Mouse (Mus musculus): ENCODE results near the gene Gata2. TPM values are rescaled to one million over a fixed set of nuclear protein-coding genes. Genes with fewer than 3 reads are reported as not detected.

The Gata2 gene
- polyA plus RNA-seq, 1 experiment from 2014 or later = 3.4 TPM

DNA sequence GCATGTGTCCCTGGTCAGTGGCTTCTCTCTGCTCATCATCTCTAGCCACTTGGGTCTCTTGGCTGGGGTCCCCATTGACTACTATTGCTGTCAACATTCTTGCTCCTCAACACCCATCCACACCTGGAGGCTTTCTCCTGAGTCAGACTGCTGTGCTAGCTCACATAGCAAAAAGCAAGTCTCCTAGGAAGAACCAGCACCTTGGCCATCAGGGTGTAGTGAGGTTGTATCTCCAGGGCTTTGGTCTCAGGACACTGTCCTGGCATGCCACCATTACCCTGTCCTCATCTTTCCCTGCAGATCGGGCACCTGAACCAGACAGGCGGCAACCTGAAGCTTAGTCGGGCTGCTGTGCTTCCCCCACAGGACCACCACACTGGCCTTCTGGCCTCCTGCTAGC is 14.6 kb downstream of the Gata2 start:
- Histone ChIP-seq H3K27me3 (ENCODE audit: control insufficient read depth, insufficient read depth, low read length) (peaks cover 11% of the 10 kb centered on the region; the same call in 1 of the 2 replicates), H3K9ac (ENCODE audit: low read length) (no peak overlapping the region), H3K4me2 (replicated peaks; ENCODE audit: low read depth) (no peak overlapping the region), H3K4me1 (replicated peaks; ENCODE audit: control insufficient read depth, insufficient read depth) (no peaks in the 10 kb centered on the region), H3K9me3 (ENCODE audit: control insufficient read depth, low read length) (no peaks in the 10 kb centered on the region), H3K27ac (replicated peaks) (no peak overlapping the region), H3K4me3 (ENCODE audit: low read depth, low read length) (no peak overlapping the region), H3K36me3 (ENCODE audit: control insufficient read depth, insufficient read depth, low read length) (no peaks in the 10 kb centered on the region)
- DNase-seq (ENCODE audit: low spot score) (no peak), ATAC-seq (ENCODE audit: low FRiP score, low TSS enrichment) (no peak)
- 88% methylated on average over 3 of the region's 3 CpGs for WGBS
- TF ChIP-seq CTCF (IDR thresholded peaks at IDR 0.05; ENCODE audit: low read depth) = no peak
- TF ChIP-seq EP300 (optimal IDR thresholded peaks at IDR 0.05) = no peak

DNA sequence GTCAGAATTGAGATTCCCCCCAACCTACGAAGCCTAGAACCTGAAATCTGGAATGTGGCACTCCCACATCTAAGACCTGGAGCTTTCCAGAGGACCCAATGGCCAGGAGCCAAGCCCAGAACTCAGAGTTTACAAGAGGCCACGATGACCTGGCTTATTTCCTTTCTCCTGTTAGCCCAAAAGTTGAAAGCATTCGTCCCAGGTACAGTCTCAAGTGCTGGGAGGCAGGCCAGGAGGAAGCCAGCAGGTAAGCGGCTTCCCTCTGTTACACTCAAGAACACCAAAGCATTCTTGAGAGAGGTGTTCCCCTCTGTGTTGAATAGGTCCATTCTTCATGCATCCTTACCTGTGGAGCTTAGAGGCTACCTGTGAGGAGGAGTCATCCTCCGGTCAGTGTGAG is 15.8 kb downstream of the Gata2 start:
- no peak for TF ChIP-seq CTCF (IDR thresholded peaks at IDR 0.05; ENCODE audit: low read depth)
- no peak for TF ChIP-seq EP300 (optimal IDR thresholded peaks at IDR 0.05)
- H3K36me3 ChIP-seq (ENCODE audit: control insufficient read depth, insufficient read depth, low read length) = no peaks in the 10 kb centered on the region
- no peak overlapping the region for H3K9ac ChIP-seq (ENCODE audit: low read length)
- peaks cover 5% of the 10 kb centered on the region; the same call in 1 of the 2 replicates for H3K27me3 ChIP-seq (ENCODE audit: control insufficient read depth, insufficient read depth, low read length)
- DNase-seq (ENCODE audit: low spot score) (no peak), ATAC-seq (ENCODE audit: low FRiP score, low TSS enrichment) (no peak)
- no peak overlapping the region for H3K27ac ChIP-seq (replicated peaks)
- WGBS = 73% methylated on average over 5 of the region's 5 CpGs
- H3K4me1 ChIP-seq (replicated peaks; ENCODE audit: control insufficient read depth, insufficient read depth) = no peaks in the 10 kb centered on the region
- no peak overlapping the region for H3K4me2 ChIP-seq (replicated peaks; ENCODE audit: low read depth)
- H3K4me3 ChIP-seq (ENCODE audit: low read depth, low read length) = no peak overlapping the region
- H3K9me3 ChIP-seq (ENCODE audit: control insufficient read depth, low read length) = no peaks in the 10 kb centered on the region

DNA sequence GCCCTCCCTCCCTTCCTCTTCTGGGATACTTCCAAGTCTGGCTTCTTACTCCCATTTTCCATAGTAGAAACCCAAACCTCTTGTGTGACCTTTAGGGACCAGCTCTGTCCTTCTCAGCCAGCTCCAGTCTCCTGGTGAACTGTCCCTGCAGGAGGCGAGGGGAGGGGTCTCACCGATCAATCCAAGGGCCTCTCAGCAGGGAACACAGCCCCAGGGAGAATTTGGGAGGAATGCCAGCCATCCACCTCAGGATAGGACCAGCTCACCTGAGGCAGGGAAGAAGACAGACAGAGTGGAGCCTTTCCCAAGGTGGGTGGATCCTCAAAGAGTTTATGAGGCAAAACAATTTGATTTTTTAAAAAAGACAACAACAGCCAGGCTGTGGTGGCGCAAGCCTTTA is 16.5 kb downstream of the Gata2 start:
- no peak overlapping the region for H3K4me2 ChIP-seq (replicated peaks; ENCODE audit: low read depth)
- TF ChIP-seq CTCF (IDR thresholded peaks at IDR 0.05; ENCODE audit: low read depth) = no peak
- TF ChIP-seq EP300 (optimal IDR thresholded peaks at IDR 0.05) = no peak
- WGBS = 62% methylated on average over 3 of the region's 3 CpGs

DNA sequence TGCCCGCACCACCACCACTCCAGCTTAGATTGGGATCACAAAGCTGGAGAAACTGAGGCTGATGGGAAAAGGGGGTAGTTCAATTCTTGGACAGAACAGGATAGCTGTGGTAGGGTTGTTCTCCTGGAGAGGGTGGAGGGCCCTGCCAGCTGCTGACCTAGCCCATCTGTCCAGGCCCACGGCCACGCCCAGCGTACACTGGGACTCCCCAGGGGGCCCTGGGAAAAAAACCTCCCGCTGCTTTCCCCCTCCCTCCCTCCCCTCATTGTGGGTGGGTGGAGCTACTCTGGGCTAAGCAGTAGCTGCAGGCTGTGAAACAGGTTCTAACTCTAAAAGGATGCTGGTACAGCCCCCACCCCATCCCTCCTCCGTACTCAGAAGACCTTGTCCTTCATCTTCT is 22.1 kb downstream of the Gata2 start:
- no peak overlapping the region for H3K4me3 ChIP-seq (ENCODE audit: low read depth, low read length)
- H3K4me1 ChIP-seq (replicated peaks; ENCODE audit: control insufficient read depth, insufficient read depth) = no peaks in the 10 kb centered on the region
- H3K4me2 ChIP-seq (replicated peaks; ENCODE audit: low read depth) = no peak overlapping the region
- no peaks in the 10 kb centered on the region for H3K36me3 ChIP-seq (ENCODE audit: control insufficient read depth, insufficient read depth, low read length)
- no peaks in the 10 kb centered on the region for H3K9me3 ChIP-seq (ENCODE audit: control insufficient read depth, low read length)
- WGBS = 30% methylated on average over 6 of the region's 6 CpGs
- H3K27me3 ChIP-seq (ENCODE audit: control insufficient read depth, insufficient read depth, low read length) = no peaks in the 10 kb centered on the region
- H3K27ac ChIP-seq (replicated peaks) = no peak overlapping the region
- DNase-seq (ENCODE audit: low spot score) (no peak), ATAC-seq (ENCODE audit: low FRiP score, low TSS enrichment) (no peak)
- H3K9ac ChIP-seq (ENCODE audit: low read length) = no peak overlapping the region
- no peak for TF ChIP-seq CTCF (IDR thresholded peaks at IDR 0.05; ENCODE audit: low read depth)
- no peak for TF ChIP-seq EP300 (optimal IDR thresholded peaks at IDR 0.05)

More for the DNA sequence above, 16.5 kb downstream of the Gata2 start:
- Histone ChIP-seq H3K9ac (ENCODE audit: low read length) (no peak overlapping the region), H3K9me3 (ENCODE audit: control insufficient read depth, low read length) (no peaks in the 10 kb centered on the region), H3K36me3 (ENCODE audit: control insufficient read depth, insufficient read depth, low read length) (no peaks in the 10 kb centered on the region), H3K27ac (replicated peaks) (no peak overlapping the region), H3K27me3 (ENCODE audit: control insufficient read depth, insufficient read depth, low read length) (peaks cover 4% of the 10 kb centered on the region; the same call in 1 of the 2 replicates), H3K4me1 (replicated peaks; ENCODE audit: control insufficient read depth, insufficient read depth) (no peaks in the 10 kb centered on the region), H3K4me3 (ENCODE audit: low read depth, low read length) (no peak overlapping the region)
- no peak for ATAC-seq (ENCODE audit: low FRiP score, low TSS enrichment)
- DNase-seq (ENCODE audit: low spot score) = no peak

DNA sequence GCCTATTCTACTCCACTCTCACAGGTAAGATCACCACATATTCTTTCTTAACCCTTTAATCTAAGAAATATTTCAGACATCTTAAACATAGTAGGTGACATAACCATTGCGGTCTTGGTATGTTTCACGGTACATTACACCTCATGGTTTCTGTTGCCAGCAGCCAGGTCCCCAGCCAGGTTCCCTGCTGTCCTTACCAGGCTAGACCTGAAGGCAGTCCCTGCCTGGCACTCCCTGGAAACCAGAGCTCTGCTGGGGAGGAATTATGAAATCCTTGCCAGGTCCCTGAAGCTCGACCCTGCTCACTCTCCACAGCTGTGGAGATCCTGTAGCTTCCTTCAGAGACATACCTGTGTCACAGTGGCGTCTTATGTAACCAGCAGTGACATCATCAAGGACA is 22.5 kb downstream of the Gata2 start:
- no peak overlapping the region for H3K4me2 ChIP-seq (replicated peaks; ENCODE audit: low read depth)
- H3K4me3 ChIP-seq (ENCODE audit: low read depth, low read length) = no peak overlapping the region
- no peak for ATAC-seq (ENCODE audit: low FRiP score, low TSS enrichment)
- H3K9me3 ChIP-seq (ENCODE audit: control insufficient read depth, low read length) = no peaks in the 10 kb centered on the region
- H3K27me3 ChIP-seq (ENCODE audit: control insufficient read depth, insufficient read depth, low read length) = no peaks in the 10 kb centered on the region
- TF ChIP-seq CTCF (IDR thresholded peaks at IDR 0.05; ENCODE audit: low read depth) (no peak), EP300 (optimal IDR thresholded peaks at IDR 0.05) (no peak)
- WGBS = 76% methylated on average over 4 of the region's 4 CpGs
- no peaks in the 10 kb centered on the region for H3K36me3 ChIP-seq (ENCODE audit: control insufficient read depth, insufficient read depth, low read length)
- no peak for DNase-seq (ENCODE audit: low spot score)
- no peaks in the 10 kb centered on the region for H3K4me1 ChIP-seq (replicated peaks; ENCODE audit: control insufficient read depth, insufficient read depth)
- no peak overlapping the region for H3K9ac ChIP-seq (ENCODE audit: low read length)
- H3K27ac ChIP-seq (replicated peaks) = no peak overlapping the region

DNA sequence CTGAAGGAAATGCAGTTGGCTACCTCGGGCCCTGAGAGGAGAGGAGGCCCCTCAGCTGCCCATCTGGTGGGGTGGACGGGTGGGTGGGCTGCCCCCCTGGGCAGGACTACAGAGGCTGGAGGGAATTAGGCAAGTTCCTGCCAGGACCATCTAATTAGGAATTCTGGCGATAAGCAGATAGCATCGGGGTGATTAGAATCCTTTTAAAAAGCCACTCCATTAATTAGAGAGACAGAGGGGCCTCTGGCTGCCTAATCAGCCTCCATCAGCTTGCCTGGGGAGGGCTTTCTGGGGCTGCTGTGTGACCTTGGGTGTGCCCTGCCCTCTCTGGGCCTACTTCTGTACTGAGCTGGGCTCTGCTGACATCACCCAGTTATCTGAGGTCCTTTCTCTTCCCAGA is 25.4 kb downstream of the Gata2 start:
- no peaks in the 10 kb centered on the region for H3K9me3 ChIP-seq (ENCODE audit: control insufficient read depth, low read length)
- no peak overlapping the region for H3K27ac ChIP-seq (replicated peaks)
- DNase-seq (ENCODE audit: low spot score) (no peak), ATAC-seq (ENCODE audit: low FRiP score, low TSS enrichment) (no peak)
- TF ChIP-seq CTCF (IDR thresholded peaks at IDR 0.05; ENCODE audit: low read depth) = no peak
- TF ChIP-seq EP300 (optimal IDR thresholded peaks at IDR 0.05) = no peak
- no peaks in the 10 kb centered on the region for H3K36me3 ChIP-seq (ENCODE audit: control insufficient read depth, insufficient read depth, low read length)
- H3K4me3 ChIP-seq (ENCODE audit: low read depth, low read length) = no peak overlapping the region
- H3K4me1 ChIP-seq (replicated peaks; ENCODE audit: control insufficient read depth, insufficient read depth) = no peaks in the 10 kb centered on the region
- H3K4me2 ChIP-seq (replicated peaks; ENCODE audit: low read depth) = no peak overlapping the region
- no peaks in the 10 kb centered on the region for H3K27me3 ChIP-seq (ENCODE audit: control insufficient read depth, insufficient read depth, low read length)
- WGBS = 36% methylated on average over 4 of the region's 4 CpGs
- no peak overlapping the region for H3K9ac ChIP-seq (ENCODE audit: low read length)

All from stomach, postnatal 0 days (tissue).